Mouse (Mus musculus): ENCODE measurements around the gene Rasl11b. TPM values are rescaled to one million over a fixed set of nuclear protein-coding genes. Genes with fewer than 3 reads are reported as not detected.

The Rasl11b gene
- total and polyA plus RNA-seq, 2 experiments from 2014 or later, result 2.6 to 10.6 TPM

DNA sequence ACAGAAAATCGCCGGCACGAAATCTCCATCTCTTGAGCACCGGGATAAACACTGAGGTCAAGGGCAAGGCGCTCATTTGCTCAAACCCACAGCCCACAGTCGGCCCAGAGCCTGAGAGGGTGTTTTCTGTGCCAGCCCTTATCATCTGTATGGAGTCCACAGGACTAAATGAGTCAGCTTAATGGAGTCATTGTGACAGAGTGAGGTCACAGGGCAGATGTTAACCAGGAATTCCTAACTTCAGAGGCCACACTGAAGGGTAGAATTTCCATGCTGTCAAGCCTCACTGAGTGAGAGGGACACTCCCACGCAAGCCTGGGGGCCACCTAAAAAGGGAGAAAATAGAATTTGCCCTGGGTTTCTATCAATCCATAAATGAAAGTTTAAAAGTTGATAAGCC is 35.2 kb upstream of the Rasl11b start:
- Histone ChIP-seq H3K9ac (replicated peaks; ENCODE audit: low read length, poor library complexity, severe bottlenecking) (no peak overlapping the region), H3K36me3 (ENCODE audit: insufficient read depth, low read length) (no peaks in the 10 kb centered on the region), H3K9me3 (ENCODE audit: low read length) (no peaks in the 10 kb centered on the region), H3K27me3 (ENCODE audit: insufficient read depth, low read length) (no peaks in the 10 kb centered on the region; the same call in 1 of the 2 replicates), H3K4me2 (ENCODE audit: low read depth, low read length, poor library complexity, severe bottlenecking) (no peak overlapping the region), H3K27ac (ENCODE audit: low read depth, low read length) (no peak overlapping the region), H3K4me3 (ENCODE audit: low read depth, low read length) (no peak overlapping the region), H3K4me1 (ENCODE audit: insufficient read depth, low read length) (peaks cover 8% of the 10 kb centered on the region)
- TF ChIP-seq CTCF (IDR thresholded peaks at IDR 0.05), result no peak
- WGBS, result 81% methylated on average over 7 of the region's 7 CpGs
- DNase-seq (ENCODE audit: low spot score) (no peak), ATAC-seq (ENCODE audit: low FRiP score) (no peak)

DNA sequence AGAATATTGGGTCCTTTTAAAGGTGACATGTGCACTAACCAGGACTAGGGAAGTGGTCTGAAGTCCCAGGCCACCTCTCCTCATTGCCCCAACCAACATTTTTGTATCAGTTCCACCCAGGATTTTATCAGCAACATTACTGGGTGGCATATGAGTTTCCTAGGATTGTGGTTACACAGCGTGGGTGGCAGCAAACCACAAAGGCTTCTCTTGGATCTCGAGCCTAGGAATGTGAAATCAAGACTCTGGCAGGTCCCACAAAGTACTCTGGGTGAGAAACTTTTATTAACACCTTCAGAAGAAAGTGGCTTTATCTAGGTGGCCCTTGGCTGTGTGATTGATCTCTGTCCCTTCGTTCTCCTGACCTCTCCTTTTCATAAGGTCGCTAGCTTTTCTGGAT is 34.7 kb upstream of the Rasl11b start:
- 87% methylated on average over 4 of the region's 4 CpGs for WGBS
- H3K9me3 ChIP-seq (ENCODE audit: low read length), result no peaks in the 10 kb centered on the region
- no peak for TF ChIP-seq CTCF (IDR thresholded peaks at IDR 0.05)
- no peak overlapping the region for H3K4me2 ChIP-seq (ENCODE audit: low read depth, low read length, poor library complexity, severe bottlenecking)
- ATAC-seq (ENCODE audit: low FRiP score), result no peak
- H3K9ac ChIP-seq (replicated peaks; ENCODE audit: low read length, poor library complexity, severe bottlenecking), result no peak overlapping the region
- H3K4me1 ChIP-seq (ENCODE audit: insufficient read depth, low read length), result peaks cover 8% of the 10 kb centered on the region
- no peak overlapping the region for H3K4me3 ChIP-seq (ENCODE audit: low read depth, low read length)
- no peak overlapping the region for H3K27ac ChIP-seq (ENCODE audit: low read depth, low read length)
- no peaks in the 10 kb centered on the region; the same call in 1 of the 2 replicates for H3K27me3 ChIP-seq (ENCODE audit: insufficient read depth, low read length)
- DNase-seq (ENCODE audit: low spot score), result no peak
- H3K36me3 ChIP-seq (ENCODE audit: insufficient read depth, low read length), result no peaks in the 10 kb centered on the region

- no peak overlapping the region for H3K4me3 ChIP-seq (ENCODE audit: low read depth, low read length)
- 15% methylated on average over 15 of the region's 15 CpGs for WGBS
- H3K4me2 ChIP-seq (ENCODE audit: low read depth, low read length, poor library complexity, severe bottlenecking), result peak overlapping the region; percentile 25; the same call in 1 of the 2 replicates
- no peaks in the 10 kb centered on the region for H3K36me3 ChIP-seq (ENCODE audit: insufficient read depth, low read length)
- ATAC-seq (ENCODE audit: low FRiP score) (0 out of 2 replicates have a peak, but pooled peaks have one; percentile 31), DNase-seq (ENCODE audit: low spot score) (peak; percentile 54)
- TF ChIP-seq CTCF (IDR thresholded peaks at IDR 0.05), result no peak
- H3K4me1 ChIP-seq (ENCODE audit: insufficient read depth, low read length), result peaks cover 8% of the 10 kb centered on the region
- H3K9me3 ChIP-seq (ENCODE audit: low read length), result no peaks in the 10 kb centered on the region
- H3K27me3 ChIP-seq (ENCODE audit: insufficient read depth, low read length), result peaks cover 5% of the 10 kb centered on the region; the same call in 1 of the 2 replicates
- H3K27ac ChIP-seq (ENCODE audit: low read depth, low read length), result no peak overlapping the region
- H3K9ac ChIP-seq (replicated peaks; ENCODE audit: low read length, poor library complexity, severe bottlenecking), result no peak overlapping the region; the same call in 1 of the 2 replicates
Observed at GRCm38 (mm10) chr5:74161297-74161926, 33.7 kb upstream of the Rasl11b start.

DNA sequence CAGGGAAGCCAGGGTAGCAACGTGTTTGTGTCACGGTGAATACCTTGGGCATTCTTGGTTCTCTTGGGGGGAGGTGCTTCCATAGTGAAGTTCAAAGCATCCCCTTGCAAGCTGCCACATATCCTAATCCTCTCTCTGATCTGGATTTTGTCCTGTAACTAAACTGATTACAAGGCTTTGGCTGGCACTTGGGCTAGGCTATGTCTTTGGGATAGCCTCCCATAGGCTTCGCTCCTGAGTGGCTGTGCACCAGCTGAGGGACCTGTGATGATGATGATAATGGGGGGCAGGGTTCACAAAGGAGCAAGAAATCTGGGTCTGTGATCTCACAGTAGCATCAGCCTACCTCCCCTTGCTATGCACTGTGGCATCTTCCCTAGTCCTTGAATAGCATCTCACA is 33.1 kb upstream of the Rasl11b start:
- peak; percentile 3 for DNase-seq (ENCODE audit: low spot score)
- Histone ChIP-seq H3K27ac (ENCODE audit: low read depth, low read length) (no peak overlapping the region), H3K4me3 (ENCODE audit: low read depth, low read length) (no peak overlapping the region), H3K9ac (replicated peaks; ENCODE audit: low read length, poor library complexity, severe bottlenecking) (no peak overlapping the region; the same call in 1 of the 2 replicates), H3K36me3 (ENCODE audit: insufficient read depth, low read length) (no peaks in the 10 kb centered on the region), H3K4me2 (ENCODE audit: low read depth, low read length, poor library complexity, severe bottlenecking) (peak overlapping the region; percentile 25; the same call in 1 of the 2 replicates), H3K27me3 (ENCODE audit: insufficient read depth, low read length) (peaks cover 5% of the 10 kb centered on the region; the same call in 1 of the 2 replicates), H3K9me3 (ENCODE audit: low read length) (no peaks in the 10 kb centered on the region), H3K4me1 (ENCODE audit: insufficient read depth, low read length) (peaks cover 8% of the 10 kb centered on the region)
- ATAC-seq (ENCODE audit: low FRiP score), result no peak
- 20% methylated on average over 3 of the region's 3 CpGs for WGBS
- no peak for TF ChIP-seq CTCF (IDR thresholded peaks at IDR 0.05)

DNA sequence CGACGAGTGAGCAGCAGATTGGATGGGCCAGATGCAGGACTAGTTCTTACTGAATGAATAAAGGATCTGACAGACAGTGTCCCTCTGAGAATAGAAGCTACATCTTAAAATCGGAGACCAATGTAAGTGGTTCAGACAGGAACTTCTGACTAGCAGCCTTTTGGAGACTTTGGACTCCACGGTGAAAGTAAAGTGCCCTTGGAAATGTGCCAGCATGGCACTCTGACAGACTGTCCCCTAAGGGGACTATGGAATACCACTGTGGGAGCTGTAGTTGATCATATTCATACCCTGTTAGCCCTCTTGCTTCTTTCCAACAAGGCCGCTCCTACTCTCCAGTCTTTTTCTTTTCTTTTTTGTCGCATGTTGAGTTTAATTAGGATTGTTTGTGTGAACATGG is 31.9 kb upstream of the Rasl11b start:
- ATAC-seq (ENCODE audit: low FRiP score) (no peak), DNase-seq (ENCODE audit: low spot score) (no peak)
- Histone ChIP-seq H3K9me3 (ENCODE audit: low read length) (no peaks in the 10 kb centered on the region), H3K9ac (replicated peaks; ENCODE audit: low read length, poor library complexity, severe bottlenecking) (no peak overlapping the region), H3K4me3 (ENCODE audit: low read depth, low read length) (no peak overlapping the region), H3K27ac (ENCODE audit: low read depth, low read length) (no peak overlapping the region), H3K27me3 (ENCODE audit: insufficient read depth, low read length) (peaks cover 5% of the 10 kb centered on the region; the same call in 1 of the 2 replicates), H3K4me2 (ENCODE audit: low read depth, low read length, poor library complexity, severe bottlenecking) (no peak overlapping the region), H3K4me1 (ENCODE audit: insufficient read depth, low read length) (peaks cover 8% of the 10 kb centered on the region), H3K36me3 (ENCODE audit: insufficient read depth, low read length) (no peaks in the 10 kb centered on the region)
- 83% methylated on average over 6 of the region's 6 CpGs for WGBS
- TF ChIP-seq CTCF (IDR thresholded peaks at IDR 0.05), result no peak

- Histone ChIP-seq H3K27ac (ENCODE audit: low read depth, low read length) (no peak overlapping the region), H3K27me3 (ENCODE audit: insufficient read depth, low read length) (peaks cover 5% of the 10 kb centered on the region; the same call in 1 of the 2 replicates), H3K4me1 (ENCODE audit: insufficient read depth, low read length) (peaks cover 8% of the 10 kb centered on the region), H3K9ac (replicated peaks; ENCODE audit: low read length, poor library complexity, severe bottlenecking) (no peak overlapping the region), H3K4me3 (ENCODE audit: low read depth, low read length) (no peak overlapping the region), H3K4me2 (ENCODE audit: low read depth, low read length, poor library complexity, severe bottlenecking) (no peak overlapping the region), H3K36me3 (ENCODE audit: insufficient read depth, low read length) (no peaks in the 10 kb centered on the region), H3K9me3 (ENCODE audit: low read length) (no peaks in the 10 kb centered on the region)
- WGBS, result 91% methylated on average over 7 of the region's 7 CpGs
- ATAC-seq (ENCODE audit: low FRiP score) (no peak), DNase-seq (ENCODE audit: low spot score) (no peak)
- no peak for TF ChIP-seq CTCF (IDR thresholded peaks at IDR 0.05)
Observed at GRCm38 (mm10) chr5:74164547-74164946, 30.5 kb upstream of the Rasl11b start.

Data from midbrain, postnatal 0 days (tissue).